Mouse (Mus musculus): ENCODE measurements around the gene Ctdsp2. TPM values are rescaled to one million over a fixed set of nuclear protein-coding genes. Genes with fewer than 3 reads are reported as not detected.

Ctdsp2 gene
- 8.6 and 15.8 TPM in 2 replicates for polyA plus RNA-seq (2021; fragmentation: Nextera tagmentation)
- long read RNA-seq, experiment 1, full-length matches to known transcripts: 2 of 11 reads
- long read RNA-seq, experiment 1, partial matches to known transcripts: 2 of 11 reads
- long read RNA-seq, experiment 1, other reads (novel, unspliced or antisense): 7 of 11 reads
- long read RNA-seq, experiment 2, partial matches to known transcripts: 1 of 12 reads
- long read RNA-seq, experiment 2, other reads (novel, unspliced or antisense): 11 of 12 reads

DNA sequence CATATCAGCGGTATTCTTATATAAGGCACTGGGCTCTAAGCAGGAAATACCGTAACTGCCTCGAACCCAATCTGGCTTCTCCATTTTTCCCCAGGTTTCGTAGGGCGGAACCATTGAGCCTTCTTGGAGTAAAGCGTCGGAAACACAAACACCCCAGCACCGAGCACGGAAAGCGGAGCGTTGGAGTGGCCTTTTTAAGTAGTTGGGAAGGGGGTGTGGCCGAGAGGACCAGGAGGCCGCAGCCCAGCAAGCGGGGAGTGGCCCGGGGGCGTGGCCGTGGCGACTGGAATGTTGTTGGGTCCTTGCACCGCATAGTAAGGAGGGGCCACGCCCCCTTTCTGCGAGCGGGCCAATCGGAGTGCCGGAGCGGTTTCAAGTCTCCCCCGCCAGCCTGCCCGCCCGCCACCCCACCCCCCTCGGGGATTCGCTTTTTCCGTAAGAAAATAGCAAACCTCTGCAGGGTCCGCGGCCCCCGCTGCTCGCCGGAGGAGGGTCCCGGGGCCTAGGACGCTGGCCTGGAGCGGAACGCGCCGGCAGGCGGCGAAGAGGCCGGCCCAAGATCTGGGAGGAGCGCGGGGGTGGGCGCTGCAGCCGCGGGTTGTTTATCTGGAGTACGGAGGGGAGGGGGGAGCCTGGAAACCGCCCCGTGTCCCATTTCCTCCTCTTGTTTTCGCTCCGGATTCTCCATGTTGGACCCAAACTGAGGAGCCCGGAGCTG, at the start of gene Ctdsp2:
Gene Ctdsp2, plus strand, starts transcription at position 441 of the 718 bp plus-strand sequence.

DNA sequence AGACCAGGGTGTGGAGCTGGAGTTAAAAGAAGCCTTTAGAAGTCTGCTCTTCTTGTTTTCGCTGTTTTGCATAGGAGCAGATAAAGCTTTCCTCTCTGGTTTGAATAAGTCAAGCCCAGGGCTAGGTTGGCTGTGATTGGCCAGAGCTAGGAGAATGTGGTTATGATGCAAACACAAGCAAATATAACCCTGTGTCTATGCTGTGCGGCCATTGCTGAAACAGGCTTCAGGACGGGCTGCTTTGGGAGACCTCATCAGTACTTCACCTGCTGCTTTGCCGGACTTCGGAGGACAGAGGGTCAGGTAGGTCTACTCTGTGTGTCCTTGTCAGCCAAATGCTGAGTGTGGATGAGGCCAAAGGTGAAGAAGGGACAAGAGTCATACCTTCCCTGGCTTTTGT, 22.0 kb downstream of the Ctdsp2 start, which contains the start of gene Avil:
Gene Avil, plus strand, starts transcription at position 181 of the 400 bp plus-strand sequence.

DNA sequence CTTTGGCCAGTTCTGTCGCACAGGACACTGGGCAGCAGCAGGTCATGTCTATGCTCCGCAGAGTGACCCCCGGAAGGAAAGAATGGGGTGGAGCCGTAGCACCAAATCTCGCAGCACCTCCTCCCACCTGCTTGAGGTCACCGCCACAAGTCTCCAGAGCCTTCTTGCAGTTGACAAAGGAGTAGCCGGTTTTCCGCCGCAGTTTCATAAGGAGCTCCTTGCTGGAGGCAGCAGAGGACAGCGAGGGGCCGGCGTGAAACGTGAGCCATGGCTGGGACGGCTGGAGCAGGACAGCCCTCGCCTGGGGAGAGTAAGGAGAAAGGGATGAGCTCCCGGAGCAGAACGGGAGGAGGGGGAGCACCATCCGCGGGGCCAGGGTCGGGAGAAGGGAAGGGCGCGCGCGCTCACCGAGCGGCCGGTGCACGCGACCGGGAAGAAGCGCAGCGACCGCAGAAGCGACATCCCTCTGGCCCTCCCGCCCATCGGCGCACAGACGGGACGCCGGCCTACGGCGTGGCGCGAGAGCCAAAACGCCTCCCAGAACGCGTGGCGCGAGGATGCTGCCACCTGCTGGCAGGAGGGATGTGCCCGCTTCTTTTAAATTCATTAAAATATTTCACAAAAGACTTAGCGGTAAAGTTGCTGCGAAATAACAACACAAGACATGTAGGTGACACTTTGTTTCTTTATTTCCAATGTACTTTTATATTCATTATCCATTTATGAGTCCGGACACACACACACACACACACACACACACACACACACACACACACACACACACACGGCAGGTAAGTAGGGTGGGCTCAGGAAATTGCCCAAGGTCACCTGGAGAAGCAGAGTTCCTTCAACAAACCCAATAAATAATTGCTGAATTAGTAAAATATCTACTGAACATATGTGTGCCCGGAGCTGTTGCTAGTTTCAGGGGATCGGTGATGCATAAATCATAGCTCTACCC, 52.1 kb downstream of the Ctdsp2 start, which contains the start of gene Tsfm:
Gene Tsfm, minus strand, starts transcription at position 505 of the 961 bp plus-strand sequence.

DNA sequence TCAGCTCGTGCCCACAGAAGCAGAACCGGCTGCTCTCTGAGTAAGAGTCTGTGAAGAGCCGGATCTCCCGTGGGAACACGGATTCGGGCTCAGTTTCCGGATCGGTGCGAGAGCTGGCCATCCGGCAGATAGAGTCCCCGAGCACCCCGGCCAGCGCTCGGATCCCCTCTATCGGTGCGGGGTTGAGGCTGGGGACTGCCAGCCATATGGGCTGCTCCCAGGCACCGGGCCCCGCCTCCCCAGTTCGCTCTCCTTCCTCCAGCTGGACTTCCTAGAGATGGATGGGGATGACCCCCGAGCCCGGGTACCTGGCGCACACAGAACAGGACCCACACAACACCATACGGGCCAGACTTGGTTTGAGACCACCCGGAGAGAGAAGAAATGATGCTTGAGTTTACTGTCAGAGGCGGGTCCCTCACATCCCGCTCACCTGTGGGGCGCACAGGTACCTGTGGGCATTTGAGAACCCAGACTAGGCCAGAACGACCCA, 62.8 kb downstream of the Ctdsp2 start, which contains the start of the genes Mettl1 and Eef1akmt3:
Gene Mettl1, plus strand, starts transcription at position 141 of the 493 bp plus-strand sequence.
Gene Eef1akmt3, minus strand, starts transcription at position 240 of the 493 bp plus-strand sequence.

DNA sequence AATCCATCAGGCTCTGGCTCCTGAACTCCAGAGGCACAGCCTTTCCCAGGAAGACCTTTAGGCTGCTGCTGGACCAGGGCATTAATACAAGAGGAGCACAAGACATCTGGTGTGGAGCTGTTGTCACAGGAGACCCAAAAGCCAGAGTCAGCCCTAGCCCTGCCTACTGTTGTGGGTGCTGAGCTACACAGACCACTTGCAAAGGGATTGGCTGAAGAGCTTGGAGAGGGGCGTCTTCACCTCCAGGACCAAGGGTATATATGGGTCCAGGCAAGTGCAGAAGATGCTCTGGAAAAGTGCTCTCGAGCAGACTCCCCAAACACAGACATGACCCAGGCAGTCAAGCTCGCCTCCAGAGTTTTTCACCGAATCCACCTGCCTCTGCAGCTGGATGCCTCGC, 69.4 kb downstream of the Ctdsp2 start, which contains the start of gene Cyp27b1:
Gene Cyp27b1, plus strand, starts transcription at position 297 of the 400 bp plus-strand sequence.

Other genes starting within 250 kb of the Ctdsp2 start
- 23.1 and 27.3 TPM in 2 replicates for gene Atp23, start 77.4 kb upstream of the Ctdsp2 start, polyA plus RNA-seq (2021; fragmentation: Nextera tagmentation)
- 0.05 TPM in 1 of 2 replicates, not detected in the other for gene Avil, start 22.0 kb downstream of the Ctdsp2 start, polyA plus RNA-seq (2021; fragmentation: Nextera tagmentation)
- 50.5 and 52.0 TPM in 2 replicates for gene Tsfm, start 52.1 kb downstream of the Ctdsp2 start, polyA plus RNA-seq (2021; fragmentation: Nextera tagmentation)
- gene Mettl1, start 62.7 kb downstream of the Ctdsp2 start, polyA plus RNA-seq (2021; fragmentation: Nextera tagmentation): 6.7 and 16.5 TPM in 2 replicates
- gene Eef1akmt3, start 62.8 kb downstream of the Ctdsp2 start, polyA plus RNA-seq (2021; fragmentation: Nextera tagmentation): 0.05 TPM in 1 of 2 replicates, not detected in the other
- gene Cyp27b1, start 69.5 kb downstream of the Ctdsp2 start, polyA plus RNA-seq (2021; fragmentation: Nextera tagmentation): not detected in 2 replicates
- 1.1 and 1.2 TPM in 2 replicates for gene March9, start 81.5 kb downstream of the Ctdsp2 start, polyA plus RNA-seq (2021; fragmentation: Nextera tagmentation)
- 86.2 and 95.5 TPM in 2 replicates for gene Cdk4, start 84.8 kb downstream of the Ctdsp2 start, polyA plus RNA-seq (2021; fragmentation: Nextera tagmentation)
- gene Tspan31, start 91.5 kb downstream of the Ctdsp2 start, polyA plus RNA-seq (2021; fragmentation: Nextera tagmentation): 50.4 and 61.0 TPM in 2 replicates
- 17.8 and 20.2 TPM in 2 replicates for gene Agap2, start 96.6 kb downstream of the Ctdsp2 start, polyA plus RNA-seq (2021; fragmentation: Nextera tagmentation)
- 32.8 and 45.7 TPM in 2 replicates for gene Os9, start 142.4 kb downstream of the Ctdsp2 start, polyA plus RNA-seq (2021; fragmentation: Nextera tagmentation)
- gene B4galnt1, start 186.5 kb downstream of the Ctdsp2 start, polyA plus RNA-seq (2021; fragmentation: Nextera tagmentation): 76.6 and 91.6 TPM in 2 replicates
- gene Slc26a10, start 201.9 kb downstream of the Ctdsp2 start, polyA plus RNA-seq (2021; fragmentation: Nextera tagmentation): 0.97 and 1.3 TPM in 2 replicates
- gene Arhgef25, start 211.4 kb downstream of the Ctdsp2 start, polyA plus RNA-seq (2021; fragmentation: Nextera tagmentation): 20.2 and 22.6 TPM in 2 replicates
- 6.7 and 58.5 TPM in 2 replicates for gene Dtx3, start 217.0 kb downstream of the Ctdsp2 start, polyA plus RNA-seq (2021; fragmentation: Nextera tagmentation)
- gene Pip4k2c, start 232.9 kb downstream of the Ctdsp2 start, polyA plus RNA-seq (2021; fragmentation: Nextera tagmentation): 77.0 and 83.0 TPM in 2 replicates